Mouse (Mus musculus) frontal cortex, postnatal 25 days (tissue): Measurements from ENCODE around the gene Tnpo1.
"Not testable (repeated sequence)": the region's sequence is repeated elsewhere in the genome, so short reads cannot be mapped to it uniquely, and the experiment has no call there.

Experiments
- DNase-seq, 2 experiments: peaks; one replicate each; pipeline ENCODE4 v3.0.0; 2022; ENCODE audit warnings: low spot score in 2 of 2

Gene Tnpo1

GRCm38 (mm10) chr13:98817766-98818165 lies 108.4 kb downstream of the Tnpo1 start:
- no peak for DNase-seq

- not testable (repeated sequence) for DNase-seq
Measured at GRCm38 (mm10) chr13:98816981-98817660, 109.1 kb downstream of the Tnpo1 start.

DNA sequence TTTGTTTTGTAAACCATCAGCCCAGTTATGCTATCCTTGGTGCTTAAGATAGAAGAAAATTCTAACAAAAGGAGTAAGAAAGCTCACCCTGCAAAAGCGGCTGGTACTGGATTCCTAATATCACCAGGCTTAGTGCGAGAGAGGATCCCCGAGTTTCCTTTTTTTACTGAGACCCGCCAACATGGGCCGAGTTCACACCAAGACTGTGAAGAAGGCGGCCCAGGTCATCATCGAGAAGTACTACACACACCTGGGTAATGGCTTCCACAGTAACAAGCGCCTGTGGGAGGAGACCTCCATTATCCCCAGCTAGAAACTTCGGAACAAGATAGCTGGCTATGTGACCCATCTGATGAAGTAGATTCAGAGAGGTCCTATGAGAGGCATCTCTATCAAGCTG lies 109.6 kb downstream of the Tnpo1 start:
- no peak for DNase-seq

DNA sequence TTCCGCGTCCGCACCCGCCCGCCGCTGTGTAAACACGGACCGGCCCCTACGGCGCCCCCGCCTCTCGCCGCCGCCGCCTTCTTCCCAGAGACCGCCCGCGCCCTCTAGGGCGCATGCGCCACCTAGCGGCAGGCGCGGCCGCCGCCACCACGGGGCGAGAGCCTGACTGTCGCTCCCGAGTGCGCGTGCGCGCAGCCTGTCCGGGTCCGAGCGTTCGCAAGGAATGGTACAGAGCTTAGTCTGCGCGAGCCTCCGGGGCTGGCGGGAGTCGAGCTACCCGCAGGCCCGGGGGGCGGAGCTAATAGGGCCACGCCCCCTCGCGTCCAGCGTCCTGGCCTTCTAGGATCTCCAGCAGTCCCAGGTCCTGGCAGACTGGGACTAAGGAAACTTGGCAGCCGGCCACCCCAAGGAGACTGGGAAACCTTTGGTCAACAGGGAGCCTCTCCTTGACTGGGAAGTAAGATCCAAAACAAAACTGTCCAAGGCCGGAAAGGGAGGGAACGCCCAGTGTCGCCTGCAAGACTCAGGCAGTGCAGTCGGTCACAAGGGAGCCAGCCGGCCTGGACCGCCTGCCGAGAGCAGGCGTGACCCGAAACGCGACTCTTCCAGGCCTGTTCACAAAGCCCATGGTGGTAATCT lies 110.9 kb downstream of the Tnpo1 start, which contains the start of gene Fcho2:
Gene Fcho2, minus strand, starts transcription at position 303 of the 639 bp plus-strand sequence.
- peak; percentile 86 to 90 for DNase-seq

DNA sequence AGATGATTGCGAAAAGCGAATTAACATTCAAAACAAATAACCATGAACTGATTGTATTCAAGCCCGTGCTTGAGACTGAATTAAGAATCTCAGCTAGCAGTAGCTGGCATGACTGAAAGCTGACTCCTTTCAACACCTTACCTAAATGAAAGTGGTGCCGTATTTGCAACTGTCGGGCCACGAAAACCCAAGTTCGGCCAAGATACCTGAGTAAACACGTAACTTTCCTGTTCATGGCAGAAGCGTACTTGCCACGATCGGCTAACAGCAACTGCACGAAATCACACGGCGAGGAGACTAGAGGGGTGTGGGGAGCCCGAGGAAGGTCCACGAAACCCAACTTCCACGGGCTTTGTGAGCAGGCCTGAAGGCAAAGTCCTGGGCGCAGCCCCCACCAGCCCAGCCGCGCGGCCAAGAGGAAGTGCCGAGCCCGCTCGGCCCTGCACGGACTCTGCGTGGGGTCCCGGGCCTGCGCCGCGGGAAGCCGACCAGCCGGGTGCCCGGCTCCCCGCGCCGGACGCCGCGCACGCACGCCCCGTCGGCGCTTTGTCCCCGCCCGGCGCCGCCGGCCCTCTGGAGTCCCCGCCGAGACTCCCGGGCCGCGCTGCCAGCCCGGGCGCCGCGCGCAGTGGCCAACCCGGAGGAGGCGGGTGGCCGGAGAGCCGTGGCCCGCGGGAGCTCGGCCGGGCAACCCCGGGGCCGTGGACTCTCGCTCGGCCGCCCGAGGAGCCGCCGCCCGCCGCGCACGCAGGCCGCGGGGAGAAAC lies 111.7 kb downstream of the Tnpo1 start:
- peak; percentile 21 to 29 for DNase-seq

DNA sequence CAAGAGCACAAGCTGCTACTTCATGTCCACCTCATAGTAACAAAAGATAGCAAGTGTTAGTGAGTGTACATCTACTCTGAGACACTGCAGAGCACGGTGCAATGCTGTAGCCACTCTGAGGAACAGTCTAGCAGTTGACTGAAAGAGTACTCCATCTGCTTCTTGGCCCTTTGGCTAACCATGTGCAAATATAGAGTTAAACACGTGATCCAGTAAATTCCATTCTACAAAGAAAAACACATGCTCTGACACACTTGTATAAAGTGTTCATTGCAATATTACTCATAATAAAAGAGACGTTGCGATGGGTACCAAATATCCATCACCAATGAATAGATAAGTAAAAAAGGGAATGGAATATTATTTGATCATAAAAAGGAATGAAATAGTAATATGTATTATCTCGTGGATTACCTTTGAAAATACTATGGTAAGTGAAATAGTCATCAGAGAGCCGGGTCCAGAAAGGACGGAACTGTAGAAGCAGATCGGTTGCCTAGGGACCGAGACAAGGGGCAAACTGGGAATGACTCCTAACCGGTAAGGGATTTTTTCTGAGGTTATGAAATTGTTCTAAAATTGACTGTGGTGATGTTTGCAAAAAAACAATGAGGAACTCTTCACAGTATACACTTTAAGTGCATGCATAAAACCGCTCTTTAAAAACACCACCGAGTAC lies 112.4 kb downstream of the Tnpo1 start:
- no peak for DNase-seq

- no peak for DNase-seq
Measured at GRCm38 (mm10) chr13:98813167-98813566, 113.0 kb downstream of the Tnpo1 start.

- DNase-seq = no peak
Measured at GRCm38 (mm10) chr13:98812285-98812684, 113.9 kb downstream of the Tnpo1 start.

GRCm38 (mm10) chr13:98810143-98810542 lies 116.0 kb downstream of the Tnpo1 start:
- no peak for DNase-seq

- DNase-seq = no peak
Measured at GRCm38 (mm10) chr13:98809087-98809486, 117.1 kb downstream of the Tnpo1 start.

- no peak for DNase-seq
Measured at GRCm38 (mm10) chr13:98804480-98804879, 121.7 kb downstream of the Tnpo1 start.

DNA sequence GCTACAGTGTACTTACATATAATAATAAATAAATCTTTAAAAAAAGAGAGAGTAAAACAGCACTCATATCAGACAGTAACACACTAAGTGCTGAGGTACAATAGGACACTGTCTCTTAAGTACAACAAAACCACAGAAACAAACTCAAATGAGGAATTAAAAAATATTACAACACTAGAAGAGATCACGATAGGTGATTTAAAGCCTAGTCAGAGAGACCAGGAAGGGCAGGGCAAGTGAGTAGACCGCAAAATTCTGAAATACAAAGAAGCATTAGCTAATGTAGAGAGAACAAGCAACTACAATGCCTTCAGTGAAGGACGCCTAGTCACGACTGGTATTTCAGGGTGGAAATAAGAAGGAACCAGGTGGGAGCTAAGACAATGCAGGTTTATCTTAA lies 122.5 kb downstream of the Tnpo1 start:
- no peak for DNase-seq

- no peak for DNase-seq
Measured at GRCm38 (mm10) chr13:98802957-98803356, 123.2 kb downstream of the Tnpo1 start.

- DNase-seq = no peak
Measured at GRCm38 (mm10) chr13:98795511-98795910, 130.7 kb downstream of the Tnpo1 start.

DNA sequence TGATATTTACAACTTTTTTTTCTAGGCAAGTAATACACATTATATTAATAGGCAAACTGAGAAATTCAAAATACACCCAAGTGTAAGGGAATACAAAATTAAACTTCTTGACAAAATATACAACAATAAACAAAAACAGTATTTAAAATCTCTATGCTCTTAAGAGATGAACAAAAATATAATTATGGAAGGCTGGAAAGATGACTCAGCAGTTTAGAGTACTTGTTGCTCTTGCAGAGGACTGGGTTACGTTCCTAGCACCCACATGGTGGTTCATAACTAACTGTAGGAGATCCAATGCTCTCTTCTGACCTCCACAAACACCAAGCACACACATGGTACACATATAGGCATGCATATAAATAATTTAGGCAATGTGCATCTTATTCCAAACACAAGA lies 133.3 kb downstream of the Tnpo1 start:
- no peak for DNase-seq

GRCm38 (mm10) chr13:98791693-98792092 lies 134.5 kb downstream of the Tnpo1 start:
- DNase-seq = no peak
